Mouse (Mus musculus): ENCODE results near the gene Wipf2.

GRCm38 (mm10) chr11:98854116-98854515, 9.3 kb upstream of the Wipf2 start:
- TF ChIP-seq GATA2 (IDR thresholded peaks at IDR 0.05; ENCODE audit: borderline replicate concordance, low read depth, low read length) = no peak
- no peak for TF ChIP-seq GATA1 (IDR thresholded peaks at IDR 0.05; ENCODE audit: borderline replicate concordance, low read length)
- TF ChIP-seq CTCF (IDR thresholded peaks at IDR 0.05; ENCODE audit: low read depth, low read length) = no peak

Data from G1E (cell line).